Mouse (Mus musculus) midbrain, embryonic 12.5 days (tissue): ENCODE data around the gene Prcc. TPM values are rescaled to one million over a fixed set of nuclear protein-coding genes. Genes with fewer than 3 reads are reported as not detected.

Source experiments
- polyA plus RNA-seq: library from polyadenylated mRNA; unstranded; fragments of >200 nt; fragmentation: Nextera tagmentation; extraction: Ambion mirVana; gene quantifications from 2 replicates; pipeline ENCODE4 v1.2.1, GENCODE M21; 2016

Prcc gene
- polyA plus RNA-seq, 1 experiment from 2014 or later: 15.9 TPM

Other genes starting within 250 kb of the Prcc start
- gene Lrrc71, start 137.0 kb downstream of the Prcc start, polyA plus RNA-seq: 0.62 and 0.73 TPM in 2 replicates
- gene Ntrk1, start 90.4 kb downstream of the Prcc start, polyA plus RNA-seq: 3.0 and 3.9 TPM in 2 replicates
- 1.2 TPM in 2 replicates for gene Insrr, start 88.7 kb downstream of the Prcc start, polyA plus RNA-seq
- gene Pear1, start 61.3 kb downstream of the Prcc start, polyA plus RNA-seq: 8.9 and 12.6 TPM in 2 replicates
- gene Sh2d2a, start 38.9 kb downstream of the Prcc start, polyA plus RNA-seq: not detected in 2 replicates
- gene Hdgf, start 20.7 kb upstream of the Prcc start, polyA plus RNA-seq: 233 and 243 TPM in 2 replicates
- 73.5 and 77.8 TPM in 2 replicates for gene Mrpl24, start 33.9 kb upstream of the Prcc start, polyA plus RNA-seq
- gene Isg20l2, start 44.7 kb upstream of the Prcc start, polyA plus RNA-seq: 78.7 and 79.0 TPM in 2 replicates
- 23.5 and 24.2 TPM in 2 replicates for gene Rrnad1, start 45.1 kb upstream of the Prcc start, polyA plus RNA-seq
- 291 and 335 TPM in 2 replicates for gene Crabp2, start 63.1 kb upstream of the Prcc start, polyA plus RNA-seq
- 183 and 196 TPM in 2 replicates for gene Nes, start 85.5 kb upstream of the Prcc start, polyA plus RNA-seq
- 0.63 and 1.1 TPM in 2 replicates for gene Bcan, start 114.6 kb upstream of the Prcc start, polyA plus RNA-seq
- gene Hapln2, start 142.0 kb upstream of the Prcc start, polyA plus RNA-seq: 0.13 and 0.43 TPM in 2 replicates
- gene Gpatch4, start 157.5 kb upstream of the Prcc start, polyA plus RNA-seq: 26.5 and 27.1 TPM in 2 replicates
- gene Naxe, start 172.9 kb upstream of the Prcc start, polyA plus RNA-seq: 124 and 128 TPM in 2 replicates
- gene Ttc24, start 192.7 kb upstream of the Prcc start, polyA plus RNA-seq: not detected in 2 replicates
- gene Iqgap3, start 196.4 kb upstream of the Prcc start, polyA plus RNA-seq: 20.7 and 20.8 TPM in 2 replicates